In genomic region chr14:61438171-61438945, GRCm38 (mm10) we compare ENCODE assay signal across 8 mouse cellular contexts. TPM values are rescaled to one million over a fixed set of nuclear protein-coding genes. Genes with fewer than 3 reads are reported as not detected.
DNase-seq lines count a peak whose midpoint lies in the region; ATAC-seq and TF ChIP-seq lines count a peak whose summit lies in the region.

No protein-coding gene starts in this region.

- peak overlapping the region; percentile 49 for H3K4me2 ChIP-seq in embryonic facial prominence, embryonic 11.5 days (ENCODE audit: low read depth, low read length)
- H3K4me2 ChIP-seq in hindbrain, postnatal 0 days (ENCODE audit: low read depth, low read length): peak overlapping the region; percentile 62
- H3K4me2 ChIP-seq in midbrain, embryonic 15.5 days: peak overlapping the region; percentile 63

- H3K9me3 ChIP-seq in embryonic facial prominence, embryonic 11.5 days (replicated peaks; ENCODE audit: control insufficient read depth, low read length): no peaks in the 10 kb centered on the region
- no peaks in the 10 kb centered on the region for H3K9me3 ChIP-seq in hindbrain, postnatal 0 days (ENCODE audit: low read length)
- no peaks in the 10 kb centered on the region for H3K9me3 ChIP-seq in midbrain, embryonic 15.5 days

- no peak; the same call in 1 of the 2 replicates for TF ChIP-seq CTCF in left cerebral cortex, adult 2 months (IDR thresholded peaks at IDR 0.05)
- no peak for TF ChIP-seq CTCF in hindbrain, postnatal 0 days (IDR thresholded peaks at IDR 0.05; ENCODE audit: low read depth)

- peak overlapping the region; percentile 73 for H3K4me3 ChIP-seq in left cerebral cortex, adult 2 months
- peak overlapping the region; percentile 69 for H3K4me3 ChIP-seq in embryonic facial prominence, embryonic 11.5 days (ENCODE audit: low read depth, low read length)
- H3K4me3 ChIP-seq in hindbrain, postnatal 0 days (ENCODE audit: low read length): peak overlapping the region; percentile 88
- H3K4me3 ChIP-seq in midbrain, embryonic 15.5 days: peak overlapping the region; percentile 96

- H3K9ac ChIP-seq in embryonic facial prominence, embryonic 11.5 days (replicated peaks; ENCODE audit: low read length): peak overlapping the region; percentile 74
- H3K9ac ChIP-seq in hindbrain, postnatal 0 days (replicated peaks; ENCODE audit: low read length): peak overlapping the region; percentile 88
- H3K9ac ChIP-seq in midbrain, embryonic 15.5 days: peak overlapping the region; percentile 89

- intact Hi-C loops in left cerebral cortex, adult 2 months (cut with DNase I): loop anchor here (5.0 kb wide), 2 partner anchors 41 to 76 kb away; partner anchors contain the start of gene Ebpl
- intact Hi-C loops in left cerebral cortex, postnatal 36 days (cut with DNase I): loop anchor here (2.0 to 5.0 kb wide), 3 partner anchors 60 to 106 kb away; partner anchors contain the start of gene Ebpl

- H3K4me1 ChIP-seq in embryonic facial prominence, embryonic 11.5 days (ENCODE audit: control insufficient read depth, insufficient read depth, low read length): no peaks in the 10 kb centered on the region
- peaks cover 9% of the 10 kb centered on the region for H3K4me1 ChIP-seq in hindbrain, postnatal 0 days (ENCODE audit: insufficient read depth, low read length)
- H3K4me1 ChIP-seq in midbrain, embryonic 15.5 days: peaks cover 23% of the 10 kb centered on the region

- no peak for DNase-seq in left cerebral cortex, adult 2 months (ENCODE audit: extremely low spot score in 1 of 2, low spot score in 2 of 2)
- no peak for DNase-seq in left cerebral cortex, postnatal 36 days (ENCODE audit: low spot score in 2 of 2)
- DNase-seq in embryonic facial prominence, embryonic 11.5 days (ENCODE audit: low spot score): no peak
- DNase-seq in hindbrain, postnatal 0 days (ENCODE audit: low spot score): peak; percentile 40
- DNase-seq in urinary bladder, postnatal 4 days (ENCODE audit: low spot score in 2 of 2): no peak
- no peak for DNase-seq in adrenal gland, postnatal 14 days
- no peak for DNase-seq in T-cell, adult 2 months (ENCODE audit: low spot score)

- no peak overlapping the region for H3K27ac ChIP-seq in left cerebral cortex, adult 2 months
- H3K27ac ChIP-seq in embryonic facial prominence, embryonic 11.5 days (replicated peaks; ENCODE audit: low read depth, low read length): no peak overlapping the region
- H3K27ac ChIP-seq in hindbrain, postnatal 0 days: peak overlapping the region; percentile 98; the same call in 1 of the 2 replicates
- H3K27ac ChIP-seq in midbrain, embryonic 15.5 days: peak overlapping the region; percentile 98

- H3K36me3 ChIP-seq in embryonic facial prominence, embryonic 11.5 days (replicated peaks; ENCODE audit: control insufficient read depth, insufficient read depth, low read depth, low read length): no peaks in the 10 kb centered on the region
- no peaks in the 10 kb centered on the region for H3K36me3 ChIP-seq in hindbrain, postnatal 0 days (ENCODE audit: insufficient read depth, low read length)
- no peaks in the 10 kb centered on the region for H3K36me3 ChIP-seq in midbrain, embryonic 15.5 days (replicated peaks)

- 22% methylated on average over 3 of the region's 3 CpGs for WGBS in embryonic facial prominence, embryonic 11.5 days
- 10% methylated on average over 3 of the region's 3 CpGs for WGBS in hindbrain, postnatal 0 days
- WGBS in midbrain, embryonic 15.5 days: 14% methylated on average over 3 of the region's 3 CpGs

- H3K27me3 ChIP-seq in embryonic facial prominence, embryonic 11.5 days (ENCODE audit: control insufficient read depth, insufficient read depth, low read length): no peaks in the 10 kb centered on the region
- no peaks in the 10 kb centered on the region for H3K27me3 ChIP-seq in hindbrain, postnatal 0 days (ENCODE audit: insufficient read depth, low read length)
- H3K27me3 ChIP-seq in midbrain, embryonic 15.5 days (replicated peaks): no peaks in the 10 kb centered on the region

- no peak for ATAC-seq in embryonic facial prominence, embryonic 11.5 days (replicated peaks; ENCODE audit: insufficient number of reproducible peaks, low FRiP score, low TSS enrichment, low read depth)
- no peak for ATAC-seq in hindbrain, postnatal 0 days
- ATAC-seq in midbrain, embryonic 15.5 days (replicated peaks): no peak

RNA-seq across cellular contexts. Expression of gene Kpna3, which starts 1.3 kb away (rescaled TPM):
- 10 to 100 TPM; 66.1 to 72.7 TPM for total RNA-seq in left cerebral cortex, adult 2 months (2021)
- 10 to 100 TPM; 68.0 to 71.6 TPM for total RNA-seq in left cerebral cortex, postnatal 36 days (2021)
- 114 and 122 TPM in 2 replicates for polyA plus RNA-seq in embryonic facial prominence, embryonic 11.5 days (2014; fragmentation: Nextera tagmentation; extraction: Ambion mirVana)
- total RNA-seq in hindbrain, postnatal 0 days (2014; rRNA removed): 34.8 and 35.8 TPM in 2 replicates
- polyA plus RNA-seq in hindbrain, postnatal 0 days (2015; fragmentation: Nextera tagmentation; extraction: Ambion mirVana): 48.3 and 52.5 TPM in 2 replicates
- 67.7 and 72.6 TPM in 2 replicates for polyA plus RNA-seq in midbrain, embryonic 15.5 days (2015; fragmentation: Nextera tagmentation; extraction: Ambion mirVana)
- total RNA-seq in adrenal gland, postnatal 14 days (2021): 30.3 and 31.3 TPM in 2 replicates

Comparison
In these comparisons a context has a peak if more than half of its experiments do, and no peak if none do; other contexts are left out.
1. H3K27ac ChIP-seq: peak in hindbrain, postnatal 0 days (single experiment) and midbrain, embryonic 15.5 days (single experiment); none in left cerebral cortex, adult 2 months (single experiment) and embryonic facial prominence, embryonic 11.5 days (single experiment).
2. Peak in every context shown above with its lines, with median percentiles within 50 percentile points of each other: H3K4me3 ChIP-seq, H3K4me2 ChIP-seq and H3K9ac ChIP-seq.